Mouse (Mus musculus) ES-Bruce4 (cell line): ENCODE data around the gene Rxrg.

Experiments
- CTCF ChIP-seq: IDR thresholded peaks from one replicate; pipeline ENCODE4 v1.8.1; 2011; ENCODE audit warnings: low read depth, low read length
- EP300 ChIP-seq: IDR thresholded peaks from 2 replicates; pipeline ENCODE4 v1.6.1; 2011; ENCODE audit warnings: low read depth, low read length; ENCODE audit not compliant: insufficient read depth
- POLR2A ChIP-seq: IDR thresholded peaks from one replicate; pipeline ENCODE4 v1.8.1; 2011; ENCODE audit warnings: low read length; ENCODE audit not compliant: insufficient read depth

GRCm38 (mm10) chr1:167625098-167625497 lies 26.9 kb downstream of the Rxrg start:
- TF ChIP-seq CTCF (no peak), POLR2A (no peak), EP300 (no peak)
